Mouse (Mus musculus) duodenum, adult 2 months (tissue): ENCODE results near the gene Il9. TPM values are rescaled to one million over a fixed set of nuclear protein-coding genes. Genes with fewer than 3 reads are reported as not detected.

ENCODE experiments used
- polyA plus RNA-seq: library from polyadenylated mRNA; depleted of rRNA; stranded (reverse); fragments of >200 nt; gene quantifications from 2 replicates; pipeline ENCODE4 v1.2.3, GENCODE M21; 2012; ENCODE audit warnings: low replicate concordance; rRNA removed

Il9 gene
- polyA plus RNA-seq, result not detected in 2 replicates

DNA sequence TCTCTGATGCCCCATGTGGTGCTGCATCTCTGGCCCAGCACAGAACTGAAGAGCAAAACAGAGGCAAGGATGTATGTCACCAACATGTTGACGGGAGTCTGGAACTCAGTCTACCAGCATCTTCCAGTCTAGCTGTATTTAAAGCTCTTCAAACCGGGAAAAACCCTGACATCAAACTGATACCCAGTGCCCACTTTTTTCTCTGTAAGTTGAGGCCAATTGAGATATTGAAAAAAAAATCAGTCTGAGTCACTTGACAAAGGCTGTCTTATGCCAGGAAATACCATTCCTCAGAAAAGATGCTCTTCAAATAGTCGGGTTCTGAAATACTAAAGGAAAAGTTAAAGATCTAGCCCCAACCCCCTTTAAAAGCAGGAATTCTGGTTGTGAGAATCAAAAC lies at the start of gene Il9:
Gene Il9, minus strand, starts transcription at position 101 of the 400 bp plus-strand sequence.

DNA sequence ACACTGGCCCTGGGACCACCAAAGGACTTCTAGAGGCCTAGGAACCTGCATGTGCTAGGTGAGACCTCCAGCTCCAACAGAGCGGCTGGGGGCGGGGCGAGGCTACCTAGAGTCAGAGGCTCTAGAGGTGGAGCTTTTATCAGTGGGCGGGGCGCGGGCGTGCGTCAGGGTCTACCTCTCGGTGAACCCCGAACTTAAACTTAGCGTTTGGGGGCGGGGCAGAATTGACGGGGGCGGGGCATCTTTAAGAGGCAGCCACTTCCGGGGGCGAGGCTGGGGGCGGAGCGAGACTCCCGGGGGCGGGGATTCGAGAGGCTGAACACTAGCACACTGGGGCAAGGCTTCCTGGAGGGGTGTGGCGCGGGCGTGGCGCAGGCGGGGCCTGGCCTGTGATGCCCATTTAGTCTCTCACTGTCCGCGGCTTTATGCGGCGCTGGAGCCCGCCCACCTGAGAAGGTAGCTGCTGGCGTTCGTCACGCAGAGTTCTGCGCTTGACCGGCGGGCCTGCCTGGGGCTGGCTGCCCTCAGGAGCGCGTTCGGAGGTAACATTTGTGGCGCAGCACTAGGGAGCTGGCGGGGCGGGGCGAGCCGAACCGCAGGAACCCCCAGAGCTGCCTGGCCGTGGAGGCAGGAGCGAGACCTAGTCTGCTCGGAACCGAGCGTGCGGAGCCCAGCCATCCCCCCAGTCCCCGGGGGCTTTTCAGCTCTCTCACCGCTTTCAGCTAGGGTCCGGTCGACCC lies 40.2 kb upstream of the Il9 start, which contains the start of gene Fbxl21:
Gene Fbxl21, plus strand, starts transcription at position 392 of the 740 bp plus-strand sequence.

DNA sequence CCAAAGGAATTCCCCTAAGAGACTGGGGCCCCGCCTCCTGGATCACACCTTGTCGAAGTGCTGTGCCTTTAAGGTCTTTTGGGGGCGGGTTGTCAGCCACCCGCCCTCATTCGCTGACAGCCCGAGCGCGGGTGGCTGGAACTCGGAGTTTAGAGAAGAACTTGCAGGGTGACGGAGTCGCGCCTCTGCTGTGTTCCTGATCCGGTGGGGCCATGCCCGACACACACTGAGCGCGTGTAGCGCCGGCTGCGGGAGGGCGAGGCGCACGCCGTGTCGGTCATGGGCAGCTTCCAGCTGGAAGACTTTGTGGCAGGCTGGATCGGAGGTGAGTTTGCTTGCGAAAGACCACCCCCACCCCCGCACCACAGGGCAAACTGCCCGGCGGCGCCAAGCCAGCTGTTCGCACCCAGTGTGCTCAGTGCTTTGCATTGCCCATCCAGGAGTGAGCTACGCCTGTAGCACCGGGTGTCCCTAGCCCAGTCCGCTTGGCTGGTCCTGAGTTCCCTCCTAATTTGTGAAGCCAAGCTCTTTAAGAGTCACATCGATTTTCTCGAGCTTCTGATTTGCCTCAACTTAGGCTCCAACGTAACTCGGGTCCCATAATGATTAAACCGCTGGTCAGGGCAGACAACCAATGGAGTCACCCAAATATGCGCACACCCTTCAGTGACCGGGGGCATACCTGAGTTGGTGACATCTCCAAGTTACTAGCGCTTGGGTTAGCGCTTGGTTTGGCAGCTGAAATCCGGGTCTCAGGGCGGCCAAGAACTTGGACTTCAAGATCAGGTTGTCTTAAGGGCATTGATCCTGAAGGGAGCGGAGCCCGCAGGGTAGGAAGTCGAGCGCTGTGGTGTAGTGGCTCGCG lies 43.6 kb downstream of the Il9 start, which contains the start of gene Slc25a48:
Gene Slc25a48, plus strand, starts transcription at position 145 of the 865 bp plus-strand sequence.

Other genes with a start within 250 kb of the Il9 start
- gene Neurog1, start 230.1 kb downstream of the Il9 start, polyA plus RNA-seq, result not detected in 2 replicates
- 46.7 and 90.7 TPM in 2 replicates for gene Cxcl14, start 185.7 kb downstream of the Il9 start, polyA plus RNA-seq
- not detected in 2 replicates for gene Gm3045, start 55.7 kb downstream of the Il9 start, polyA plus RNA-seq
- gene Slc25a48, start 43.9 kb downstream of the Il9 start, polyA plus RNA-seq, result 0.06 and 0.65 TPM in 2 replicates
- 0.21 and 0.58 TPM in 2 replicates for gene Fbxl21, start 40.2 kb upstream of the Il9 start, polyA plus RNA-seq
- 0.20 and 1.2 TPM in 2 replicates for gene Lect2, start 66.3 kb upstream of the Il9 start, polyA plus RNA-seq
- 92.8 and 155 TPM in 2 replicates for gene Tgfbi, start 127.3 kb upstream of the Il9 start, polyA plus RNA-seq
- gene Smad5, start 220.8 kb upstream of the Il9 start, polyA plus RNA-seq, result 2.8 and 3.2 TPM in 2 replicates